Mouse (Mus musculus): ENCODE data around the gene Naa16. TPM values are rescaled to one million over a fixed set of nuclear protein-coding genes. Genes with fewer than 3 reads are reported as not detected.
"Not testable (repeated sequence)": the region's sequence is repeated elsewhere in the genome, so short reads cannot be mapped to it uniquely, and the experiment has no call there.

Naa16 gene
- polyA plus RNA-seq (2017; shearing (Covaris generic)) = 10 to 100 TPM; 53.6 to 54.4 TPM

DNA sequence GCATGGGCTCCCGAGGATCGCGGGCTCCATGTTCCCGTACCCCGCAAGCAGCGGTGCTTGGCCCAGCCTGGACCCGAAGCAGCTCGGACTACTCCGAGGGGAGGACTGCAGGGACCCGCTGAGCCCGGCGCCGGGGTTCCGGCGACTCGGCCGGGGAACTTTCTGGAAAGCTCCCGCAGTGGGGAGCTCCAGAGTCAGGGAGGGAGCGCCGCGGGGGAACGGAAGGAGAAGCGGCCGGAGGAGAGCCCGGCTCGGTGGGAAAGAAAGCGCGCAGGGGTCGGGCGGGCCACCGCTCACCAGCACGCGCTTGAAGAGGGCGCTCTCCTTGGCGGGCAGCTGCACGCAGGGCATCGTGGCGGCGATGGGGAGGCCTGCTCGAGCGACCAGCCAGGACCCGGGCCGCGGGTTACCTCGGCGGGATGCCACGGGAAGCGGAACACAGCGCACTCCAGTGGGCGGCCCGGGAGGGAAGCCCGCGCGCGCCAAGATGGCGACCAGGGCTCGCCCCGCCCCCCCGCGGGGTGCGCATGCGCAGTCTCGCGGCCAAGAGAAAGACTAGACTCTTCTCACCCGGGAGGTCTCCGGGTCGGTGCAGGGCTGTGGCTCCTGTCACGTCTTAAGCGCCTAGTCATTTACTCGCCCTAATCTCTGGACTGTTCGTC is at the start of gene Naa16:
Gene Naa16 (minus strand): TSS at position 514 of the 662 bp plus-strand sequence.
- peak; percentile 75 for ATAC-seq

DNA sequence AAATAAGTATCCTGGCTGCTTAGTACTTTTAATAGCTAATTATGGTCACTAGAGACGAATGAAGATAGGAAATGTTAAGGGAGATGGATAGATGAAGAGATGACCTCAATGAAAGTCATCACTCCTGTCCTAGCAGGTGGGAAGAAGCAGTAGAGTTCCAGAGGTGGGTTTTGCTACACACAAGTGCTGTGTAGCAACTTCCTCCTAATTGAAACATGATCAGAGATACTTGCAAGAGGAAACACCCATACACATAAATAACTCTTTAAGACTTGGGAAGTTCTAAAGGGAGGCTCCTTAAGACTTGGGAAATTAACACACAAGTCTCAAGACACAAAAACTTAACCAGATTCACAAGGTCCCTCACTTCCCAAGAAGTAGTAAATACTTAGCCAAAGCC is 43.5 kb upstream of the Naa16 start:
- ATAC-seq = no peak

DNA sequence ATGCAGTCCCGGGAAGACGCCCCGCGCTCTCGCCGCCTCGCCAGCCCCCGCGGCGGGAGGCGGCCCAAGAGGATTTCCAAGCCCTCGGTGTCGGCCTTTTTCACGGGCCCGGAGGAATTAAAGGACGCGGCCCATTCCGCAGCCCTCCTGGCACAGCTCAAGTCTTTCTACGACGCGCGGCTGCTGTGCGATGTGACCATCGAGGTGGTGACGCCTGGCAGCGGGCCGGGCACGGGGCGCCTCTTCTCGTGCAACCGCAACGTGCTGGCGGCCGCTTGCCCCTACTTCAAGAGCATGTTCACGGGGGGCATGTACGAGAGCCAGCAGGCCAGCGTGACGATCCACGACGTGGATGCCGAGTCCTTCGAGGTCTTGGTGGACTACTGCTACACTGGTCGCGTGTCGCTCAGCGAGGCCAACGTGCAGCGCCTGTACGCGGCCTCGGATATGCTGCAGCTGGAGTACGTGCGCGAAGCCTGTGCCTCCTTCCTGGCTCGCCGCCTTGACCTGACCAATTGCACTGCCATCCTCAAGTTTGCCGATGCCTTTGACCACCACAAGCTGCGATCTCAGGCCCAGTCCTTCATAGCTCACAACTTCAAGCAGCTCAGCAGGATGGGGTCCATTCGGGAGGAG is 36.3 kb upstream of the Naa16 start:
- not testable (repeated sequence) for ATAC-seq

GRCm38 (mm10) chr14:79425979-79426729 is 35.6 kb upstream of the Naa16 start, which contains the start of gene Kbtbd7:
TSS of gene Kbtbd7 (plus strand) at chr14:79426511.
- peak; percentile 97 for ATAC-seq

GRCm38 (mm10) chr14:79420083-79420685 is 29.6 kb upstream of the Naa16 start:
- ATAC-seq = no peak

DNA sequence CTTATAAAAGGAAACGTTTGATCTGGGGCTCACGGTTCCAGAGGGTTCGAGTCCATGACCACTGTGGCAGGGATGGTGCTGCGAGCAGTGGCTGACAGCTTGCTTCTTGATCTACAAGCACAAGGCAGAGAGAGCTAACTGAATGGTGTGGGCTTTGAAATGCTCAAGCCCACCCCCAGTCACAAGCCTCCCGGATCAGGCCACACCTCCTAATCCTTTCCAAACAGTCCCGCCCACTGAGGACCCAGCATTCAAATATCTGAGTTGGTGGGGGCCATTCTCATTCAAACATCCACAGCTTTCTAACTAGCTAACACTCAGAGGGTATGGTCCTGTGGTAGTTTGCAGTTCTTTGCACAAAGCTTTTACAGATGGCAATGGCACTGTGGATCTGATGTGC is 22.5 kb upstream of the Naa16 start:
- no peak for ATAC-seq

DNA sequence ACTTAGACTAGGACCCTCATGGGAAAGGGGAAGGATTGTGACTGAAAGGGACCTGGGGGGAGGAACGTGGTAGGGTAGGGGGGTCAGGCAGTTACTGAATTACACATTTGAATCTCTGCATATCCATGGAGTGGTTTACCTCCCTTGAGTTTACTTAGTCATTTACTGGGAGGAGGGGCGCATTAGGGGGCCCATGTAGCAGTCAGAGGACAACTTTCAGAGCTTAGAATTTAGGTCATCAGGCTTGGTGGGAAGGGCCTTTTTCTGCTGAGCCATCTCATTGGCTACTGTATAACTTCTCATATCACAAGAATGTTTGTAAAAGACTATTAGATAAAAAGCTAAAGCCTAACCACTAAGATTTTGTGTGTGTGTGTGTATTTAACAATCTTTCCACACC is 20.1 kb upstream of the Naa16 start:
- no peak for ATAC-seq

- ATAC-seq = no peak
Observed at GRCm38 (mm10) chr14:79409278-79409830, 18.8 kb upstream of the Naa16 start.

GRCm38 (mm10) chr14:79407641-79408040 is 17.1 kb upstream of the Naa16 start:
- no peak for ATAC-seq

- ATAC-seq = peak; percentile 77
Observed at GRCm38 (mm10) chr14:79397321-79398122, 6.9 kb upstream of the Naa16 start, which contains the start of gene Mtrf1. TSS of gene Mtrf1 (plus strand) at chr14:79397772.

DNA sequence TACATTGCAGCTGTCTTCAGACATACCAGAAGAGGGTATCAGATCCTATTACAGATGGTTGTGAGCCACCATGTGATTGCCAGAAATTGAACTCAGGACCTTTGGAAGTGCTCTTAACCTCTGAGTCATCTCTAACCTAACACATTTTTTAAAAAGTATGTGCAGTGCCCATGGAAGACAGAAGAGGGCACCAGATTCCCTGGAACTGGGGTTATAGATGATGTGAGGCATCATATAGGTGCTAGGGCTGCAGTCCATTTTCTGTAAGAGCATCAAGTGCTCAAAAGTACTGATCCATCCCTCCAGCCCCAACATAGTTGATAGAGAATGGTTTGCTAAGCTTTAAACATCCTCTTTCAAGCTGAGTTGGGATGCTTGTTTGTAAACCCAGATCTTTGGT is 4.0 kb upstream of the Naa16 start:
- ATAC-seq = peak; percentile 46

DNA sequence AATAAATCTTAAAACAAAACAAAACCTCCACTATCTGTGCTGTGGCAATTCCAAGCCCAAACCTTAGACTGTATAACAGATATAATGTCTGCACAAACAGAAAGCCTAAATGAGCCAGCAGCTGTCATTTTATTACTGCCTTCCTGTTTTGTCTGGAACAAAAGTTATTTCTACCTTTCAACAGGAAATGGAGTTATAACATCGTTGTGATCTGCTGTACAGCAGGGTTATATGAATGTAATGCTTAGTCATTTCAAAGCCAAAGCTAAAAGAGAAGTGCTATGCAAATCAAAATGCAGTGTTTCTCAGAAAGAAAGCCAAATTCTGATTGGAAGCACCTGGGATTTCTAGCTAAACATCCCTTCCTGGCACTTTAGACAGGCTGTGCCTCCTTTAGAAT is 2.7 kb upstream of the Naa16 start:
- ATAC-seq = peak; percentile 55

DNA sequence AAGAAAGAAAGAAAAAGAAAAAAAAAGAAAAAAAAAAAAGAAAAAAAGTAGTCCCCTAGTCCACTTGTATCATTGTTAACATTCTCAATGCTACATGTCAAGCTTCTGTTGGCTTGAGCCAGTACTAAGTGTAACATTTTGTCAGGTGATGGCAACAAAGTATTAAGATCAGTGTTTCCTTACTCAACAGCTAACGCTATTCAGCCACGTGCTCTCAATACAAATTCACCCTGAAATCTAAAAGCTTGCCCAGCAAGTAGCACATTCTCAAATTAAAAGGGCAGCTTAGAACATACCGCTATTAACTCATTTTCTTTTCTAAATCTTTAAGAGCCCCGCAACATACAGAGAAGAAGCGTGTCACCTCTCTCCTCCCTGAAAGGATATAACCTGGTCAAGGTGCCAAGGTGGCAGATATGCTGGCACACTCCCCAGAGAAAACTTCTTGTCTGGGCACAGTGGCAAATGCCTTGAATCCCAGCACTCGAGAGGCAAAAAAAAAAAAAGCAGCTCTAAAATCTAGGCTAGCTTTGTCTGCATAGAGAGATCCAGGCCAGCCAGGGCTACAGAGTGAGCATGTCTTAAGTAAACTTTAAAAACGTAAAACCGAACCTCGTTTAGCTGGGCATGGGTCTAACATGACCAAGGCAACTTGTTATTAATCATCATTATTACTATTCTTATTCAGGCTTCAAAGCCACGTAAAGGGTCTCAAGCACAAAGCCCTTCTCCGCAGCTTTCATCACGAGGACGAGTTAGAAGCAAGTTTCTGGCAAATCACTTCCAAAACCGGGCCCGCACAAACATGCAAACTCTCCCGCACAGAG is 927 bp downstream of the Naa16 start:
- no peak for ATAC-seq

DNA sequence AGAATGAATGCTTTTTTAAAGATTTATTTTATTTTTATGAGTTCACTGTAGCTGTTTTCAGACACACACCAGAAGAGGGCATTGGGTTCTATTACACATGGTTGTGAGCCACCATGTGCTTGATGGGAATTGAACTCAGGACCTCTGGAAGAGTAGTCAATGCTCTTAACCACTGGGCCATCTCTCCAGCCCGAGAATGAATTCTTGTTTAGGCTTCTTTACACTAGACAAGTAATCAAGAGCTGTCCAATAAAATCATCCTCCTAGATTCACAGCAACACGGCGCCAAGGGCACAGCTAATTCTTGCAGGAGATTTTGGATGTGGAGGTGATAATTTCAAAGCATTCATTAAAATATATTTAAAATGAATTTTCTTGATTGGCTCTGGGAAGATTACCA is 2.3 kb downstream of the Naa16 start:
- ATAC-seq = no peak

DNA sequence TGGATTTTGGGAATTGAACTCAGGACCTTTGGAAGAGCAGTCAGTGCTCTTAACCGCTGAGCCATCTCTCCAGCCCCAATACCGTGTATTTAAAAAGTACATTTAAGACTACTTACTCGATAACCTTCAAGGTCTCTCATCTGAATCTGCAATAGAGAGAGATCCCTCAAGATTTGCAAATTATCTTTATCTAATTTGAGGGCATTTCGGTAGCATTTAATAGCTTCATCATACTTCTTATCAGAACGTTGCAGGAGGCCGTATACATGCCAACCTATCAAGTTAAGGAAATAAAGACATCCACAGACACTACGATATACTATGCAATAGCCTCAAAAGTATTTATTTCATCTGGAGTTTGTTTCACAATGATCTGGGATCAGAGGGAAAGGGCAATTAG is 7.5 kb downstream of the Naa16 start:
- ATAC-seq = no peak

GRCm38 (mm10) chr14:79377041-79377440 is 13.5 kb downstream of the Naa16 start:
- ATAC-seq = no peak

GRCm38 (mm10) chr14:79358055-79358454 is 32.5 kb downstream of the Naa16 start:
- ATAC-seq = no peak

DNA sequence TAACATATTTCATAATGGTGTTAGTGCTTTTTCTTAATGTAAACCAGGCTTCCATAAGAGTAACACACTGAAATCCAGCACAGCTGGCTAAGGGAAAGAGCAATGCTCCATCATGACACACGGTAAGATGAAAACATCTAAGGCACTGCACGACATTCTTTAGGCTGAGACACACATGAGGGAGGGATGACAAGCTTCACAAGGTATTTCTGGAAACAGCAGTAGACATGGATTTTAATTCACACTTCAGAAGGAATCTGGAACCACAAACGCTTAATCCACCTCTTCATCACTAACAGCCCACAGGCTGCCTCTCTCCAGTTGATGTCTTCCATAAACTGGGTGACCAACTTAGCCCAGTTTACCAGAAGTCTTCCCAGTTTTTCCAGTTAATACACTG is 44.2 kb downstream of the Naa16 start:
- no peak for ATAC-seq

- ATAC-seq = no peak
Observed at GRCm38 (mm10) chr14:79335613-79336012, 55.0 kb downstream of the Naa16 start.

DNA sequence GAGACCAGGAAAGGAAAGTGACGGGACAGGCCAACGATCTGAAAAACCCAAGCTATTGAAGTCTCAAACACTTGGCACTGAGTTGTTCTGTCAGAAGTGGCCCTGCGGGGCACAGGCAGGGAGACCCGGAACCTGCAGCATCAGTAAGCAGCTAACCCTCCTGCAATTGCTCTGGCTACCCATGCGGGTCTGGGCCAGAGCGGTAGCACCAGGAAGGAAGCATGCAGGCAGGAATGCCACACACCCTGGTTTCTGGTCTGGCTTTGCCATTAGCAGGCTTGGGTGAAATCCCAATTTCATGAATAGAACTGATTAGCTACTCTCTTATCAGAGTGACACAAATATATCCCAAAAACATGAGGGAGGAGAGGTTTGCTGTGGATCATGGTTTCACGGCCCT is 58.6 kb downstream of the Naa16 start:
- ATAC-seq = no peak

DNA sequence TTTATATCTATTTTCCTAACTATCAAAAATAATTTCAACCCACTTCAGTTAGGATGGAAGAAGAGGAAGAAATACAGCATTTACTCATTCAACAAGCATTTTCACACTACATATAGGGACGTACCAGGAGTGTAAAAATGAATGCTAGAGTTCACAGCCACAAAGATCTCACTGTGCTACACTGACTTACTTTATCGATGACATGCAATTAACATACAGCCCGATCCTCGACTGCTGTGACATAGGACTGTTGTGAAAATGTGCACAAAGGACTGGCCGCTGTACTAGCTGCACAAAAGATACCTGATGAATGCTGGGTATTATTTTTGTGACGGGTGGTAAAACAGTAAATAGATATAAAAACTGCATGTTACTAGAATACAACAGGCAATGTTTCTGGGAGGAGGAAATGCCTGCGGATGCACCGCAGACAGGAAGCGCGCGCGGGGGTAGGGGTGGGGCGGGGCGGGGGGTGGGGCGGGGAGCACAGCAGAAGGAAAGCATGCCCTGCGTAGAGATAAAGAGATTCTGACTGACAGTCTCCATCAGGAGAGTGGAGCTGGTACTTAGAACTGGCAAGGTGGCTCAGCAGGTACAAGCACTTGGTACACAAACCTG is 59.5 kb downstream of the Naa16 start:
- ATAC-seq = peak; percentile 85
